Mouse (Mus musculus) stomach, postnatal 0 days (tissue): ENCODE results near the gene Cdk14.
"Not testable (repeated sequence)": the region's sequence is repeated elsewhere in the genome, so short reads cannot be mapped to it uniquely, and the experiment has no call there.

Source experiments
- CTCF ChIP-seq: IDR thresholded peaks from 2 replicates; pipeline ENCODE4 v1.5.1; 2016; ENCODE audit warnings: antibody characterized with exemption, low read depth, mild to moderate bottlenecking, moderate library complexity
- EP300 ChIP-seq: optimal IDR thresholded peaks from 2 replicates; pipeline ENCODE3; 2016; ENCODE audit warnings: antibody characterized with exemption

- not testable (repeated sequence) for TF ChIP-seq CTCF, EP300
These were observed 185.2 kb downstream of the Cdk14 start for GRCm38 (mm10) chr5:5234935-5235334.
